Mouse (Mus musculus): Measurements from ENCODE around the gene Fam151b. TPM values are rescaled to one million over a fixed set of nuclear protein-coding genes. Genes with fewer than 3 reads are reported as not detected.

Fam151b gene
- polyA plus RNA-seq, 1 experiment from 2014 or later: 0.18 TPM

- Histone ChIP-seq H3K9me3 (ENCODE audit: control insufficient read depth, low read length) (no peaks in the 10 kb centered on the region), H3K27me3 (replicated peaks; ENCODE audit: control insufficient read depth, insufficient read depth, low read length) (no peaks in the 10 kb centered on the region), H3K36me3 (ENCODE audit: control insufficient read depth, insufficient read depth) (peaks cover 10% of the 10 kb centered on the region), H3K4me1 (replicated peaks; ENCODE audit: control insufficient read depth, insufficient read depth, low read length) (no peaks in the 10 kb centered on the region), H3K4me2 (ENCODE audit: low read length) (no peak overlapping the region), H3K9ac (replicated peaks; ENCODE audit: low read depth, low read length) (no peak overlapping the region), H3K27ac (ENCODE audit: low read length) (no peak overlapping the region), H3K4me3 (replicated peaks; ENCODE audit: low read length) (no peak overlapping the region)
- 55% methylated on average over 4 of the region's 4 CpGs for WGBS
- 0 out of 2 replicates have a peak, but pooled peaks have one; percentile 33 for ATAC-seq
Observed at GRCm38 (mm10) chr13:92490817-92491216, 7.0 kb upstream of the Fam151b start.

GRCm38 (mm10) chr13:92483348-92483747 lies 467 bp downstream of the Fam151b start:
- H3K36me3 ChIP-seq (ENCODE audit: control insufficient read depth, insufficient read depth): peaks cover 1% of the 10 kb centered on the region; the same call in 1 of the 2 replicates
- peak; percentile 47 for ATAC-seq
- H3K9ac ChIP-seq (replicated peaks; ENCODE audit: low read depth, low read length): peak overlapping the region; percentile 66
- peak overlapping the region; percentile 72 for H3K27ac ChIP-seq (ENCODE audit: low read length)
- peak overlapping the region; percentile 81 for H3K4me2 ChIP-seq (ENCODE audit: low read length)
- H3K4me3 ChIP-seq (replicated peaks; ENCODE audit: low read length): peak overlapping the region; percentile 64
- H3K27me3 ChIP-seq (replicated peaks; ENCODE audit: control insufficient read depth, insufficient read depth, low read length): no peaks in the 10 kb centered on the region
- H3K9me3 ChIP-seq (ENCODE audit: control insufficient read depth, low read length): no peaks in the 10 kb centered on the region
- peaks cover 6% of the 10 kb centered on the region; the same call in 1 of the 2 replicates for H3K4me1 ChIP-seq (replicated peaks; ENCODE audit: control insufficient read depth, insufficient read depth, low read length)
- 8% methylated on average over 3 of the region's 3 CpGs for WGBS

GRCm38 (mm10) chr13:92470151-92470550 lies 13.7 kb downstream of the Fam151b start:
- H3K4me1 ChIP-seq (replicated peaks; ENCODE audit: control insufficient read depth, insufficient read depth, low read length): no peaks in the 10 kb centered on the region
- H3K4me3 ChIP-seq (replicated peaks; ENCODE audit: low read length): no peak overlapping the region
- peaks cover 3% of the 10 kb centered on the region; the same call in 1 of the 2 replicates for H3K36me3 ChIP-seq (ENCODE audit: control insufficient read depth, insufficient read depth)
- no peaks in the 10 kb centered on the region for H3K9me3 ChIP-seq (ENCODE audit: control insufficient read depth, low read length)
- no peaks in the 10 kb centered on the region for H3K27me3 ChIP-seq (replicated peaks; ENCODE audit: control insufficient read depth, insufficient read depth, low read length)
- H3K4me2 ChIP-seq (ENCODE audit: low read length): no peak overlapping the region
- no peak overlapping the region for H3K9ac ChIP-seq (replicated peaks; ENCODE audit: low read depth, low read length)
- no peak overlapping the region for H3K27ac ChIP-seq (ENCODE audit: low read length)
- ATAC-seq: no peak
- WGBS: 73% methylated on average over 2 of the region's 2 CpGs

- H3K4me2 ChIP-seq (ENCODE audit: low read length): no peak overlapping the region
- H3K9me3 ChIP-seq (ENCODE audit: control insufficient read depth, low read length): no peaks in the 10 kb centered on the region
- no peak overlapping the region for H3K4me3 ChIP-seq (replicated peaks; ENCODE audit: low read length)
- H3K27me3 ChIP-seq (replicated peaks; ENCODE audit: control insufficient read depth, insufficient read depth, low read length): no peaks in the 10 kb centered on the region
- H3K36me3 ChIP-seq (ENCODE audit: control insufficient read depth, insufficient read depth): peaks cover 3% of the 10 kb centered on the region; the same call in 1 of the 2 replicates
- H3K27ac ChIP-seq (ENCODE audit: low read length): no peak overlapping the region
- no peaks in the 10 kb centered on the region for H3K4me1 ChIP-seq (replicated peaks; ENCODE audit: control insufficient read depth, insufficient read depth, low read length)
- ATAC-seq: no peak
- 67% methylated on average over 2 of the region's 2 CpGs for WGBS
- no peak overlapping the region for H3K9ac ChIP-seq (replicated peaks; ENCODE audit: low read depth, low read length)
Observed at GRCm38 (mm10) chr13:92469381-92469780, 14.4 kb downstream of the Fam151b start.

- Histone ChIP-seq H3K27ac (ENCODE audit: low read length) (no peak overlapping the region), H3K27me3 (replicated peaks; ENCODE audit: control insufficient read depth, insufficient read depth, low read length) (no peaks in the 10 kb centered on the region), H3K9ac (replicated peaks; ENCODE audit: low read depth, low read length) (no peak overlapping the region), H3K4me3 (replicated peaks; ENCODE audit: low read length) (no peak overlapping the region), H3K4me1 (replicated peaks; ENCODE audit: control insufficient read depth, insufficient read depth, low read length) (no peaks in the 10 kb centered on the region), H3K4me2 (ENCODE audit: low read length) (no peak overlapping the region), H3K9me3 (ENCODE audit: control insufficient read depth, low read length) (no peaks in the 10 kb centered on the region), H3K36me3 (ENCODE audit: control insufficient read depth, insufficient read depth) (peaks cover under 1% of the 10 kb centered on the region; the same call in 1 of the 2 replicates)
- WGBS: 64% methylated on average over 9 of the region's 9 CpGs
- no peak for ATAC-seq
Observed at GRCm38 (mm10) chr13:92467891-92468290, 15.9 kb downstream of the Fam151b start.

DNA sequence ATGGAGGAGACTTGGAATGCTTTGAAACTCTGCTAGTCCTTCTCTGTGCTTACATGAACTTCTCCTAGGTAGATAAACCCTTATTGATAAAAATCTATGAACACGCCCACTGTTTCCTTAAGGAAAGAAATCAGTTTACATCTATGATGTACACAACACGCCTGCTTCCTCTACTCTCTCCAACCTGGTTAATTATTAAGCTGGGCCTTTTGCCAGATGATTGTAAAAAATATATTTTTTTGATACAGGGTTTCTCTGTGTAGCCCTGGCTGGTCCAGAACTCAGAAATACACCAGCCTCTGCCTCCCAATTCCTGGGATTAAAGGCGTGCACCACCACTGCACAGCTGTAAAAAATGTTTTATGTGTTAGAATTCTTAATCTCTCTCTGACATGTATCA lies 19.1 kb downstream of the Fam151b start:
- H3K9me3 ChIP-seq (ENCODE audit: control insufficient read depth, low read length): no peaks in the 10 kb centered on the region
- H3K4me1 ChIP-seq (replicated peaks; ENCODE audit: control insufficient read depth, insufficient read depth, low read length): no peaks in the 10 kb centered on the region
- H3K4me2 ChIP-seq (ENCODE audit: low read length): no peak overlapping the region
- H3K4me3 ChIP-seq (replicated peaks; ENCODE audit: low read length): no peak overlapping the region
- H3K9ac ChIP-seq (replicated peaks; ENCODE audit: low read depth, low read length): no peak overlapping the region
- no peaks in the 10 kb centered on the region; the same call in 1 of the 2 replicates for H3K36me3 ChIP-seq (ENCODE audit: control insufficient read depth, insufficient read depth)
- no peaks in the 10 kb centered on the region for H3K27me3 ChIP-seq (replicated peaks; ENCODE audit: control insufficient read depth, insufficient read depth, low read length)
- no peak overlapping the region for H3K27ac ChIP-seq (ENCODE audit: low read length)
- 92% methylated on average over 3 of the region's 3 CpGs for WGBS
- no peak for ATAC-seq

DNA sequence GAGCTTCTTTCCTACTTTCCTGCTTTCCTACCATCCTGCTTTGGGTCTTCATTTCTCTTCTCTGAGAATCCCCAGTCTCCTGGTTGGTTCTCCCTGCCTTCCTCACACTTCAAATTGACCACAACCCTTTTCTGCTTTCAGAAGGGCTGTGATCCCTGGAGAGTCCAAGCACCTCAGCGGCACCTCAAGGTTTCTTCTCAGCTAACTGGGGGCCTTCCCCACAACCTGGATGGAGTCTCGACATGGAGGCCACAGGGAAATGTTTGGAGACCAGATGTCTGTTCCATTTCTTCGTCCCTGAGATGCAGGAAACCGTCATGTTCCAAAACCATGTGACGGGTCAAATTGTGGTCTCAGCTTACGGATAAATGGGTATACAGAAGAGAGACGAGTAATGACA lies 36.9 kb downstream of the Fam151b start:
- no peak overlapping the region for H3K9ac ChIP-seq (replicated peaks; ENCODE audit: low read depth, low read length)
- no peaks in the 10 kb centered on the region for H3K27me3 ChIP-seq (replicated peaks; ENCODE audit: control insufficient read depth, insufficient read depth, low read length)
- no peak overlapping the region for H3K4me2 ChIP-seq (ENCODE audit: low read length)
- ATAC-seq: no peak
- H3K4me1 ChIP-seq (replicated peaks; ENCODE audit: control insufficient read depth, insufficient read depth, low read length): no peaks in the 10 kb centered on the region
- H3K36me3 ChIP-seq (ENCODE audit: control insufficient read depth, insufficient read depth): no peaks in the 10 kb centered on the region
- WGBS: 94% methylated on average over 7 of the region's 7 CpGs
- H3K9me3 ChIP-seq (ENCODE audit: control insufficient read depth, low read length): no peaks in the 10 kb centered on the region
- no peak overlapping the region for H3K27ac ChIP-seq (ENCODE audit: low read length)
- H3K4me3 ChIP-seq (replicated peaks; ENCODE audit: low read length): no peak overlapping the region

DNA sequence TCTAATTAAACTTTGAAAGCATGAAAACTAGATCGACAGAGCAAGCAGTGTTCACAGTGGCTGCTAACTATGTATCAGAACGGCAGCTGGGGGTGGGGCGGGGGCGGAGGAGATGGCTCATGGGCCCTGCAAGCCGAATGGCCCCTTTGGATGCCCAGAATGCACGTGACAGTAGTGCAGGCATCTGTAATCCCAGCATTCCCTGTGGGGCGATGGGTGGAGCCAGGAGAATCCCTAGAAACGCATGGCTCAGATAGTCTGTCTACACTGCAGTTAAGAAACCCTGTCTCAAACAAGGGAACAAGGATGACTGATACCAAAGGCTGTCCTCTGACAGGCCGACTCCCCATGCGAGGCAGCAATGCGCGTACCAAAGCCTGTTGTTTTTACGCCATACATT lies 43.5 kb downstream of the Fam151b start:
- Histone ChIP-seq H3K27ac (ENCODE audit: low read length) (no peak overlapping the region), H3K9ac (replicated peaks; ENCODE audit: low read depth, low read length) (no peak overlapping the region), H3K4me2 (ENCODE audit: low read length) (no peak overlapping the region), H3K4me3 (replicated peaks; ENCODE audit: low read length) (no peak overlapping the region), H3K9me3 (ENCODE audit: control insufficient read depth, low read length) (no peaks in the 10 kb centered on the region), H3K27me3 (replicated peaks; ENCODE audit: control insufficient read depth, insufficient read depth, low read length) (no peaks in the 10 kb centered on the region), H3K36me3 (ENCODE audit: control insufficient read depth, insufficient read depth) (no peaks in the 10 kb centered on the region), H3K4me1 (replicated peaks; ENCODE audit: control insufficient read depth, insufficient read depth, low read length) (no peaks in the 10 kb centered on the region)
- 82% methylated on average over 13 of the region's 13 CpGs for WGBS
- no peak for ATAC-seq

DNA sequence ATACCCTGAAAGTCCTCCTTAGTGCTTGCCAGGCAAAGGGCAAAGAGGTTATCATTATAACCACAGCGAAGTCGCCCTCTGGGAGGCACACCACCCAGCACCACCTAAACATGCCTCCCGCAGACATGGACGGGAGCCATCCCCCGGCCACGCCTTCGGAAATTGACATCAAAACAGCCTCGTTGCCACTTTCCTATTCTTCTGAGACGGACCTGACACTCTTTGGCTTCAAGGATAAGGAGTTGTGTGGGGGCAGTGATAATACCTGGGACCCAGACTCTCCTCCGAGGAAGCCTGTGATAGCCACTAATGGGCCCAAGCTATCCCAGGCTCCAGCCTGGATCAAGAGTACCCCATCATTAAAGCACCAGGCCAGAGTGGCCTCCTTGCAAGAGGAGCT lies 45.2 kb downstream of the Fam151b start:
- Histone ChIP-seq H3K27ac (ENCODE audit: low read length) (no peak overlapping the region), H3K9ac (replicated peaks; ENCODE audit: low read depth, low read length) (no peak overlapping the region), H3K4me1 (replicated peaks; ENCODE audit: control insufficient read depth, insufficient read depth, low read length) (no peaks in the 10 kb centered on the region), H3K27me3 (replicated peaks; ENCODE audit: control insufficient read depth, insufficient read depth, low read length) (no peaks in the 10 kb centered on the region), H3K4me2 (ENCODE audit: low read length) (no peak overlapping the region), H3K4me3 (replicated peaks; ENCODE audit: low read length) (no peak overlapping the region), H3K9me3 (ENCODE audit: control insufficient read depth, low read length) (no peaks in the 10 kb centered on the region), H3K36me3 (ENCODE audit: control insufficient read depth, insufficient read depth) (no peaks in the 10 kb centered on the region)
- no peak for ATAC-seq
- 90% methylated on average over 10 of the region's 10 CpGs for WGBS

DNA sequence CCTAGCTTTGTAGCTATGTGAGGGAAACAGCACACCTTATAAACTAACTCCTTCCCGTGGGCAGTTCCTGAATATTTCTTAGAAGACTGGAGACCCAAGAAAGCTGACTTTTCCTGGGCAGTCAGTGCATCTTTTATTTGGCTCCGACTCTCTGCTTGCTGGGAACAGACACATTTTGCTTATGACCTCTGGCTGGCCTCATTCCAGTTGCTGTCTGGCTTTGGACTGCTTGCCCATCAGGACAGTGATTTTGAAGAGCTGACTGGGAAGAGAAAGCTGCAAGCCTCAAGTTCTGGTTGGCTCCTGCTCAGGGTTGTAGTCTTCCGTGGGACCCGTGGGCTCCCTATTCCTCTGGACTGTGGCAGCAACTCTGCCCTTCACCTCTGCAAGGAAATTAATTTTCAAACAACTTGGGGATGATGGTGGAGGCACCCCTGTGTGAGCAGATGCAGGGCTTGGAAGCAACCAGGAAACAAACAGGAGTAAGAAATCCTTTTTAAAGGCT lies 56.4 kb downstream of the Fam151b start:
- ATAC-seq: no peak
- Histone ChIP-seq H3K36me3 (ENCODE audit: control insufficient read depth, insufficient read depth) (no peaks in the 10 kb centered on the region), H3K4me2 (ENCODE audit: low read length) (peak overlapping the region; percentile 92), H3K4me1 (replicated peaks; ENCODE audit: control insufficient read depth, insufficient read depth, low read length) (peaks cover 13% of the 10 kb centered on the region), H3K9ac (replicated peaks; ENCODE audit: low read depth, low read length) (no peak overlapping the region), H3K27me3 (replicated peaks; ENCODE audit: control insufficient read depth, insufficient read depth, low read length) (peaks cover 18% of the 10 kb centered on the region), H3K4me3 (replicated peaks; ENCODE audit: low read length) (no peak overlapping the region; the same call in 1 of the 2 replicates), H3K9me3 (ENCODE audit: control insufficient read depth, low read length) (no peaks in the 10 kb centered on the region), H3K27ac (ENCODE audit: low read length) (no peak overlapping the region)
- WGBS: 59% methylated on average over 4 of the region's 4 CpGs

Measured in forebrain, embryonic 16.5 days (tissue).